Mouse (Mus musculus): Measurements from ENCODE around the gene Tas2r135. TPM values are rescaled to one million over a fixed set of nuclear protein-coding genes. Genes with fewer than 3 reads are reported as not detected.

The Tas2r135 gene
- polyA plus RNA-seq, 1 experiment from 2014 or later: not detected

- peaks cover 60% of the 10 kb centered on the region for H3K4me1 ChIP-seq (replicated peaks)
- no peak overlapping the region for H3K4me2 ChIP-seq
- no peaks in the 10 kb centered on the region for H3K9me3 ChIP-seq (replicated peaks)
- H3K36me3 ChIP-seq: no peaks in the 10 kb centered on the region
- H3K27ac ChIP-seq: peak overlapping the region; percentile 63
- no peak overlapping the region for H3K9ac ChIP-seq
- H3K4me3 ChIP-seq: no peak overlapping the region
- no peak for ATAC-seq (replicated peaks; ENCODE audit: insufficient number of reproducible peaks, insufficient read depth, low FRiP score, low read depth)
- 62% methylated on average over 2 of the region's 2 CpGs for WGBS
- H3K27me3 ChIP-seq: no peaks in the 10 kb centered on the region
Observed at GRCm38 (mm10) chr6:42375131-42375530, 30.1 kb upstream of the Tas2r135 start.

GRCm38 (mm10) chr6:42376016-42376415 lies 29.2 kb upstream of the Tas2r135 start:
- no peaks in the 10 kb centered on the region for H3K27me3 ChIP-seq
- no peaks in the 10 kb centered on the region for H3K9me3 ChIP-seq (replicated peaks)
- no peak overlapping the region for H3K4me2 ChIP-seq
- no peak overlapping the region for H3K4me3 ChIP-seq
- no peaks in the 10 kb centered on the region for H3K36me3 ChIP-seq
- H3K4me1 ChIP-seq (replicated peaks): peaks cover 56% of the 10 kb centered on the region
- no peak; the same call in 1 of the 2 replicates for ATAC-seq (replicated peaks; ENCODE audit: insufficient number of reproducible peaks, insufficient read depth, low FRiP score, low read depth)
- WGBS: 25% methylated on average over 4 of the region's 4 CpGs
- H3K9ac ChIP-seq: 0 out of 2 replicates have a peak overlapping the region, but pooled peaks have one; percentile 32
- H3K27ac ChIP-seq: peak overlapping the region; percentile 63

GRCm38 (mm10) chr6:42376504-42377019 lies 28.7 kb upstream of the Tas2r135 start:
- Histone ChIP-seq H3K4me3 (no peak overlapping the region), H3K4me1 (replicated peaks) (peaks cover 58% of the 10 kb centered on the region), H3K9me3 (replicated peaks) (no peaks in the 10 kb centered on the region), H3K36me3 (no peaks in the 10 kb centered on the region), H3K27ac (peak overlapping the region; percentile 63), H3K27me3 (no peaks in the 10 kb centered on the region), H3K9ac (peak overlapping the region; percentile 32; the same call in 1 of the 2 replicates), H3K4me2 (no peak overlapping the region)
- WGBS: 66% methylated on average over 6 of the region's 6 CpGs
- no peak for ATAC-seq (replicated peaks; ENCODE audit: insufficient number of reproducible peaks, insufficient read depth, low FRiP score, low read depth)

GRCm38 (mm10) chr6:42377280-42377679 lies 28.0 kb upstream of the Tas2r135 start:
- Histone ChIP-seq H3K4me2 (no peak overlapping the region), H3K36me3 (no peaks in the 10 kb centered on the region), H3K27ac (no peak overlapping the region), H3K4me3 (no peak overlapping the region), H3K9ac (no peak overlapping the region), H3K27me3 (no peaks in the 10 kb centered on the region), H3K9me3 (replicated peaks) (no peaks in the 10 kb centered on the region), H3K4me1 (replicated peaks) (peaks cover 56% of the 10 kb centered on the region)
- 79% methylated on average over 5 of the region's 5 CpGs for WGBS
- ATAC-seq (replicated peaks; ENCODE audit: insufficient number of reproducible peaks, insufficient read depth, low FRiP score, low read depth): no peak

GRCm38 (mm10) chr6:42379551-42379950 lies 25.7 kb upstream of the Tas2r135 start:
- no peak overlapping the region for H3K27ac ChIP-seq
- no peak overlapping the region for H3K9ac ChIP-seq
- no peak overlapping the region for H3K4me3 ChIP-seq
- no peak for ATAC-seq (replicated peaks; ENCODE audit: insufficient number of reproducible peaks, insufficient read depth, low FRiP score, low read depth)
- WGBS: 56% methylated on average over 3 of the region's 3 CpGs
- no peak overlapping the region for H3K4me2 ChIP-seq
- H3K27me3 ChIP-seq: no peaks in the 10 kb centered on the region
- H3K4me1 ChIP-seq (replicated peaks): peaks cover 45% of the 10 kb centered on the region
- no peaks in the 10 kb centered on the region for H3K9me3 ChIP-seq (replicated peaks)
- no peaks in the 10 kb centered on the region for H3K36me3 ChIP-seq

GRCm38 (mm10) chr6:42380416-42381144 lies 24.7 kb upstream of the Tas2r135 start:
- Histone ChIP-seq H3K4me2 (no peak overlapping the region), H3K27ac (peak overlapping the region; percentile 70; the same call in 1 of the 2 replicates), H3K4me3 (no peak overlapping the region), H3K36me3 (no peaks in the 10 kb centered on the region), H3K9ac (no peak overlapping the region), H3K27me3 (no peaks in the 10 kb centered on the region), H3K4me1 (replicated peaks) (peaks cover 35% of the 10 kb centered on the region), H3K9me3 (replicated peaks) (no peaks in the 10 kb centered on the region)
- no peak for ATAC-seq (replicated peaks; ENCODE audit: insufficient number of reproducible peaks, insufficient read depth, low FRiP score, low read depth)
- WGBS: 15% methylated on average over 8 of the region's 8 CpGs

- H3K36me3 ChIP-seq: no peaks in the 10 kb centered on the region
- H3K4me2 ChIP-seq: no peak overlapping the region
- WGBS: 69% methylated on average over 2 of the region's 2 CpGs
- H3K27me3 ChIP-seq: no peaks in the 10 kb centered on the region
- no peak for ATAC-seq (replicated peaks; ENCODE audit: insufficient number of reproducible peaks, insufficient read depth, low FRiP score, low read depth)
- no peak overlapping the region for H3K4me3 ChIP-seq
- H3K9ac ChIP-seq: 0 out of 2 replicates have a peak overlapping the region, but pooled peaks have one; percentile 8
- no peaks in the 10 kb centered on the region for H3K9me3 ChIP-seq (replicated peaks)
- peak overlapping the region; percentile 70 for H3K27ac ChIP-seq
- H3K4me1 ChIP-seq (replicated peaks): peaks cover 29% of the 10 kb centered on the region
Observed at GRCm38 (mm10) chr6:42381221-42381620, 24.0 kb upstream of the Tas2r135 start.

- no peaks in the 10 kb centered on the region for H3K9me3 ChIP-seq (replicated peaks)
- ATAC-seq (replicated peaks; ENCODE audit: insufficient number of reproducible peaks, insufficient read depth, low FRiP score, low read depth): peak; percentile 61
- H3K9ac ChIP-seq: 0 out of 2 replicates have a peak overlapping the region, but pooled peaks have one; percentile 8
- peaks cover 22% of the 10 kb centered on the region for H3K4me1 ChIP-seq (replicated peaks)
- H3K4me2 ChIP-seq: no peak overlapping the region
- H3K4me3 ChIP-seq: no peak overlapping the region
- no peaks in the 10 kb centered on the region for H3K36me3 ChIP-seq
- 38% methylated on average over 9 of the region's 9 CpGs for WGBS
- peak overlapping the region; percentile 70 for H3K27ac ChIP-seq
- no peaks in the 10 kb centered on the region for H3K27me3 ChIP-seq
Observed at GRCm38 (mm10) chr6:42381916-42382381, 23.3 kb upstream of the Tas2r135 start.

GRCm38 (mm10) chr6:42383360-42383759 lies 21.9 kb upstream of the Tas2r135 start:
- 89% methylated on average over 5 of the region's 5 CpGs for WGBS
- Histone ChIP-seq H3K27me3 (no peaks in the 10 kb centered on the region), H3K27ac (no peak overlapping the region), H3K36me3 (no peaks in the 10 kb centered on the region), H3K9me3 (replicated peaks) (no peaks in the 10 kb centered on the region), H3K4me1 (replicated peaks) (peaks cover 22% of the 10 kb centered on the region), H3K9ac (no peak overlapping the region), H3K4me3 (no peak overlapping the region), H3K4me2 (no peak overlapping the region)
- ATAC-seq (replicated peaks; ENCODE audit: insufficient number of reproducible peaks, insufficient read depth, low FRiP score, low read depth): no peak

- no peak overlapping the region for H3K4me3 ChIP-seq
- H3K27ac ChIP-seq: no peak overlapping the region
- H3K9ac ChIP-seq: no peak overlapping the region
- ATAC-seq (replicated peaks; ENCODE audit: insufficient number of reproducible peaks, insufficient read depth, low FRiP score, low read depth): no peak
- whole genome bisulfite sequencing: 65% methylated on average over 4 of the region's 4 CpGs
- H3K4me2 ChIP-seq: no peak overlapping the region
- H3K27me3 ChIP-seq: no peaks in the 10 kb centered on the region
- H3K4me1 ChIP-seq (replicated peaks): peaks cover 21% of the 10 kb centered on the region
- no peaks in the 10 kb centered on the region for H3K36me3 ChIP-seq
- H3K9me3 ChIP-seq (replicated peaks): no peaks in the 10 kb centered on the region
Observed at GRCm38 (mm10) chr6:42385635-42386034, 19.6 kb upstream of the Tas2r135 start.

GRCm38 (mm10) chr6:42391796-42392330 lies 13.4 kb upstream of the Tas2r135 start:
- WGBS: 32% methylated on average over 2 of the region's 2 CpGs
- Histone ChIP-seq H3K9me3 (replicated peaks) (no peaks in the 10 kb centered on the region), H3K4me1 (replicated peaks) (peaks cover 16% of the 10 kb centered on the region), H3K4me2 (no peak overlapping the region), H3K27me3 (no peaks in the 10 kb centered on the region), H3K9ac (no peak overlapping the region), H3K36me3 (no peaks in the 10 kb centered on the region), H3K27ac (peak overlapping the region; percentile 34; the same call in 1 of the 2 replicates), H3K4me3 (no peak overlapping the region)
- 0 out of 2 replicates have a peak, but pooled peaks have one; percentile 31 for ATAC-seq (replicated peaks; ENCODE audit: insufficient number of reproducible peaks, insufficient read depth, low FRiP score, low read depth)

Measured in heart, embryonic 15.5 days (tissue).